Mouse (Mus musculus) gastrocnemius, postnatal 10 days (tissue): ENCODE data around the gene Capzb. TPM values are rescaled to one million over a fixed set of nuclear protein-coding genes. Genes with fewer than 3 reads are reported as not detected.
A peak's percentile ranks its signal among the peaks of the same experiment; 100 is the strongest.

Experiments used
- DNase-seq: peaks from one replicate; pipeline ENCODE4 v3.0.0; 2021; ENCODE audit warnings: mixed read lengths
- microRNA-seq, 2 experiments: library from miRNA; unstranded; fragments of <30 nt; microRNA quantifications; one replicate each; pipeline ENCODE4 v1.2.0; 2021
- total RNA-seq, 2 experiments: library from RNA; stranded (reverse); gene quantifications; 2 replicates each; pipeline ENCODE4 v1.2.3; 2021

The Capzb gene
- total RNA-seq, 2 experiments from 2014 or later: 576 to 632 TPM

DNA sequence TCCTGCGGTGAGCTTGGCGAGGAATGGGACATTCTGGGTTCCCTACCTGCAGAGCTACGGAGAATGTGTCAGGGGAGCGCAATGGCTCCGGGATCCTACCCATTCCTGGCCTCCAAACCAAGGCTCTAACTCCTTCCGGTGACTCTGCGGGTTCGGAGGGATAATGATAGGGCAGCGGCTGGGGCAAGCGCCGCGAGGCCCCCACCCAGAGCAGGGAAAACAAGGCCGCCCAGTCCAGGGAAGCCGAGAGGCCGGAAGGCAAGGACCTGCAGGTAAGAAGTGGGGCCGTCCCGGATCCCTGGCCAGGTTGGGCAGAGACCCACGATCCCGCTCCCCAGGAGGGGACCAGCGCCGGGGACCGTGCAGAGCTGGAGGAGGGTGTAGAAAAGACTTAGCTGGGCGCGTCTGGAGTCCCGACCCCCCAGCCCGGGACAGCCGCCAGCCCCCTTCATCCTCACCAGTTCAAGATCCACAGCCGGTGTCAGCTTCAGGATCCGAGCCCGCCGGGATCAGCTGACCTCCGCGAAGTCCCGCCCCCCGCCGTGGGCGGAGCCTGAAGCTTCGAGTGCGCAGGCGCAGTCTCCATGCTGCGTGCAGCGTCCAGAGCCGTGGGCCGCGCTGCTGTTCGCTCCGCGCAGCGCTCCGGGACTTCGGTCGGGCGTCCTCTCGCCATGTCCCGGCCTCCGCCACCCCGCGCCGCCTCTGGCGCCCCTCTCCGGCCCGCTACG is 117.6 kb downstream of the Capzb start, which contains the start of the genes Pqlc2 and Akr7a5:
Gene Pqlc2 (minus strand): TSS at position 538 of the 728 bp plus-strand sequence.
Gene Akr7a5 (plus strand): TSS at position 574 of the 728 bp plus-strand sequence.
- peak; percentile 99 for DNase-seq

DNA sequence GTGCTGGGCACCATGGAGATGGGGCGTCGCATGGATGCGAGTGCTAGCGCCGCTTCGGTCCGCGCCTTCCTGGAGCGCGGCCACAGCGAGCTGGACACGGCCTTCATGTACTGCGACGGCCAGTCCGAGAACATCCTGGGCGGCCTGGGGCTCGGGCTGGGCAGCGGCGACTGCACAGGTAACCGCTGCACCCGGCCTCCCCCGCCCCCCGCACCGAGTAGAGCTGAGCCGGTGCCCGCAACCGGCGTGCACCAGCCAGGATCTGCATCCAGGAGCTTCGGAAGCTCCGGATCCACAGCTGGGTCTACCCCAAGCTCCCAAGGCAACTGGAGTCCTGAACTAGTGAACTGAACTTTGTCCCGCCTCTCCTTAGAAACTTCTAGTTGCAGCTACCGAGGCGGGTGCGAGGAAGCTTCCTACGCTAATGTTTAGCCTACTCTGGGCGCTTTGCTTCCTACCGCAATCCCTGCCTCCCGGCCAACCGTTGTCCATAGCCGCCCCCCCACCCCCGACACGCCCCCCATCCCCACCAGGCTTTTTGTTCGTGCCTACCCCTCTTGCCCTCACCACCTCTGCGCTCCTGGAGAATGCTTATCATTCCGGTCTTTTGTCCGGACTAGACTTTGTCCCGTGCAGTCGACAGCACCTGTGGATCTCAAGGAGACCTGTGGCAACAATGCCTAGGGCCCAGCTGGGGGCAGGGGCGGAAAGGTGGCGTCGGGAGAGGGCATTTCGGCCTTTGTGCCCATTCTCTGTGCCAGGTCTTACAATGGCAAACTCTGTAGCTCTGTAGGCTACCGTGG is 118.4 kb downstream of the Capzb start:
- DNase-seq: no peak

DNA sequence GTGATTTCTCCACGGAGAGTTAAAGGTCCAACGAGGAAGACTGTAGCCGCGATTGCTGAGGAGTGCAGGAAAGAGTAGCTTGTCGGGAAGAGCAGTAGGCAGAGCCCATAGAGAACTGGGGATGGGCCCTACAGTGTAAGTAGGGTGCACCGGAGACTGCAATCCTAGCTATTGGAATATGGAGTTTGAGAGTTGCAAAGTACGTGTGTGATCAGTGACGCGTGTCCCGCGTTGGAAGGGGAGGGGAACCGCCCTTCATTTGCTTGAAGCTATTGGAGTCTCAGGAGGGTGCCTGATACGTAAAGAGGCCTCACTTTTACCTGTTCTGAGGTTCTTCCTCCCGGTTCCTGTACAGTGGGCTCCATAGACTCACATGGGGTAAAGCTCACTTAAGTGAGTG is 119.0 kb downstream of the Capzb start:
- DNase-seq: no peak

DNA sequence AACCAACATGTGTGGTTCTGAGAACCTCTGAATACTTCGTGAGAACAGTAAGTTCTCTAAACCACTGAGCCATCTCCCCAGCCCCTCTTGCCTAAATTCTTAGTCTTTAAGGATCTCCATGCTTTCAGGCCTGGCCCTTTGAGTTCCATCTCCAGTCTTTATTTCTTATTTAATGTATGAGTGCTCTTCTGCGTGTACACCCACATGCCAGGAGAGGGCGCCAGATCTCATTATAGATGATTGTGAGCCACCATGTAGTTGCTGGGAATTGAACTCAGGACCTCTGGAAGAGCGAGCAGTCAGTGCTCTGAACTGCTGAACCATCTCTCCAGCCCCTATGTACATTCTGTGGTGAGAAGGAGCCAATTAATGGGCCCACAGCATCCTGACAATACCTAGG is 119.9 kb downstream of the Capzb start:
- no peak for DNase-seq

DNA sequence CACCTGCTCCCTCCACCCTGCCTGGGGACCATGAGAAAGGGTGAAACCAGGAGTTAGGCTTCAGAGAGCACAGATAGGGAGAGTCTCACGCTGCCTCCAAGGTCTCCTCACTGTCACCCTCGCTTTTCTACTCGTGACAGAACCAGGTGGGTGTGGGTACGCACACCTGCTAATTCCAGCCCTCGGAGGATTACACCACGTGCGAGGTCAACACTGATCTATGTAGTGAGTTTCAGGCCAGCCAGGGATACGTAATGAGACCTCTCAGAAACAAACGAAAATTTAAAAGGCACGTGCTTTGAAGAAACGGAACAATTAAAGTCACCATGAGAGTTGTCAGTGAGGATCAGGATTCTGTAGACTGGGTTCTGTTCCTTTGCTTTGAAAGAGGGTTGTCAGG is 125.8 kb downstream of the Capzb start:
- no peak for DNase-seq

DNA sequence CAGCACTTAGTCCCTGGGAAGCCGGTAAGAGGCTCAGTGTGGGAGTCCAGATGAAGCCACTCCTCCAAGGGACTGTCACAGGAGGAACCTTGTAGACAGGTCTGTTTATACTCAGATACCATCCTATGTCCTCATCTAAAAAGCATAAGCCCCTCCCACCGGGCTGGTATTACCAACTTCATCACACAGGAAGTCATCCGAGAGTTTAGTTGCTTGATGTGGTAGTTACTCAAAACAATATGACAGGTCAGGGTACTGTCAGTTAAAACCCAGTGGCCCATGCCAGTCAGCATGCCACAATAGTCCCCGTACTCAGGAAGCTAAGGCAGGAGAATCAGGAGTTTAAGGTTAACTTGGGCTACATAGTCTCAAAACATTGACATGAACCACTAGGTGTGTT is 127.0 kb downstream of the Capzb start:
- no peak for DNase-seq

DNA sequence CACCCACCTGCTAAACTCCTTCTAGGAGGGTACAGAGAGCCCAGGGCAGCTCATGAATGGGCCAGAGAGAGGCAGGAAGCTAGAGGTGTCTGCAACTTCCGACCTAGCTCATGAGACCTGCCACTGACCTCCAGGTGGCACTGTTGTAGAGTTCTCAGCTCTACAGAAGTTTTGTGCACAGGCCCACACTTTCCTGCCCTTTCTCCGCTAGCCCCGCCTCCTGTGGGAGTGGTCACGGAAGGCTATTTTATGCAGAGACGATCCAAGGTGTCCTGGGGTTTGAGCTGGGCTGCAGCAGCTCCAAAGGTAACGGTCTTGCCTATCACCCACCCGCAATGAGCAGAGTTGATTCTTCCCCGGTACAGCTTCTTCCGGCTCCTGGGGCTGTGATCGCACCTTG is 137.9 kb downstream of the Capzb start:
- peak; percentile 69 for DNase-seq

DNA sequence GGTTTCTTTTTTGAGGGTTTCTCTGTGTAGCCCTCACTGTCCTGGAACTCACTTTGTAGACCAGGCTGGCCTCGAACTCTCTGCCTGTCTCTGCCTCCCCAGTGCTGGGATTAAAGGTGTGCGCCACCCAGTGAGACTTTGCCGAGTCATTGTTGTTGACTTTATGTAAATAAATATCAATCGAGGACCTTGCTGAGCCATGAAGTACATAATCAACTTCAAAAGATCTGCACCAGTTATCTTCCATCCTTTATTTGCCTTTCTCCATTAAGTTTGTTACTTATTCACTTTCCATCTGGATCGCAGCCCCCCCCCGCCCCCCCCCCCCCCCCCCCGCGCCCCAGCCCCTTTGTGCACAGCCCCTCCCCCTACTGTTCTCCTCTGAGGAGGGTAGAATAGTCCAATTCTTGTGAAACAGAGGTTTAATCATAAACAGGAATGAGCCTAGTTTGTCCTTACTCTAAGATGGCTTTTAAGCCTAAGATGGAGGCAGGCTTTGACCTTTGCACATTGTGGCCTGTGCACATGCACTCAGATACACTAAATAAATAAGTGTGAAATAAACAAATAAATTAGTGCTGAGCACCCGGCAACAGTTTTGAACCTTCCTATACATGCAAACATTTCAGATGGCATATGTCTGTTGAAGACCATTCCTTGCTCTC is 142.1 kb downstream of the Capzb start:
- no peak for DNase-seq

DNA sequence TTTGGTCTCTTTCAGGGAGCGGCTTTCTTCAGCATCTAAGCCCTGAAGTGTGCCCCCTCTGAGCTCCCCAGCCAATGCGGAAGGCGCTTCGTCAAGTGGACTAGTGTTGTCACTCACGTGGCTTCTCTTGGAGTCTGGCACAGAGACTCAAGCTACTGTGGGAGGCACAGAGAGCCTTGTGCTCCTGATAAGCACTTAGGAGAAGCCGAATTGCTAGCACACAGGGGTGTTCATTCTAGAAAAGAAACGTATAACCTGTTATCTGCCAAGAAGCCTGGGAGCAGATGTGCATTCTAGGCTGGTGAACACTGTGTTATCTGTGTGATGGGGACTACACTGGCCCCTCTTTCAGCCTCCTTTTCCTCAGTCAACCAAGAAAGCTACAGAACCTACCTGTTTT is 142.8 kb downstream of the Capzb start:
- DNase-seq: no peak

DNA sequence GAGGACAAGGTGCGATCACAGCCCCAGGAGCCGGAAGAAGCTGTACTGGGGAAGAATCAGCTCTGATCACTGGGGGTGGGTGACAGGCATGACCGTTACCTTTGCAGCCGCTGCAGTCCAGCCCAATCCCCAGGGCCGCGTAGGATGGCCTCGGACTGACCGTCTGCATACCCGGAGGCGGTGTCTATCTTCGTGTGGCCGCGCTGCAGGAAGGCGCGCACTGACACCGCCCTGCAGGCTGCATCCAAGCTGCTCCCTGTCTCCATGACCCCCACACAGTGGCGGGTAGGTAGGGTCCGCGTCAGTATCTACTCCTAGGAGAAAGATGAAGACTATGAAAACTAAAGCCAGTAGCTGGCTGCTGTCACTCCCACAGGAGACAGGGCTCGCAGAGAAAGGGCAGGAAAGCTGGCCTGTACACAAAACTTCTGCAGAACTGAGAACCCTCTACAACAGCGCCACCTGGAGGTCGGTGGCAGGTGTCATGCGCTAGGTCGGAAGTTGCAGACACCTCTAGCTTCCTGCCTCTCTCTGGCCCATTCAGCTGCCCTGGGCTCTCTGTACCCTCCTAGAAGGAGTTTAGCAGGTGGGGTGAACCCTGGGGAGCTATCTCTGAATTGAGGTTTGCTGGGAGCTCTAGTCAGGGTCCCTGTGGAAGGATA is 144.3 kb downstream of the Capzb start:
- peak; percentile 87 for DNase-seq

DNA sequence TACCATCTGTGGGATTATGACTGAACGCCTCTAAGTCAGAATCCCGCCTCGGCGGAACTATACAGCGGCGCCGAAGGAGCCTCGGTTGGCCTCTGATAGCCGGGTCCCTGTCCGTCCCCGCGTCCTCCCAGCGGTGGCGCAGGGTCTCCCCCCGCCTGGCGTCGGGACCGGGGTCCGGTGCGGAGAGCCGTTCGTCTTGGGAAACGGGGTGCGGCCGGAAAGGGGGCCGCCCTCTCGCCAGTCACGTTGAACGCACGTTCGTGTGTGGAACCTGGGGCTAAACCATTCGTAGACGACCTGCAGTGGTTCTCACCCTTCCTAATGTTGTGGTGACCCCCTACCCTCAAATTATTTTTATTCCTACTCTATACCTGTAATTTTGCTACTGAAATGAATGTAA is 145.4 kb downstream of the Capzb start:
- DNase-seq: no peak

DNA sequence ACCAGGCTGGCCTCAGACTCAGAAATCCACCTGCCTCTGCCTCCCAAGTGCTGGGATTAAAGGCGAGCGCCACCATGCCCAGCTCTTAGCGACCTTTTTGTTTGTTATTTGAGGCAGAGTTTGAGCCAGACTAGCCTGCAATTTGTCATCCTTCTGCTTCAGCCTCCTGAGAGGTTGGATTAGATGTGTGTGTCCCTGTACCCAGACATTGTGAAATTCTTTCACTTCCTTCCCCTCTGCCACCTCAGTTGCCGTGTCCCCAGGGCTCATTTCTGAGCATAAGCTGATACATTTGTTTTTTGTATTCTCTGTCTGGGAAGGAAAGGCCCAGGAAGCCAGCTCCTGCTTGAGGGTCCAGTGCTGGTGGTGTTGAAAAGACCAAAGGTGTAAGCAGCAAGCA is 148.1 kb downstream of the Capzb start:
- no peak for DNase-seq

Small RNA genes within 50 kb of the gene (microRNA-seq; reads per million reads assigned to microRNA genes)
- gene Gm24245 (0 reads per million in 2 experiments), gene Gm25732 (0 reads per million in 2 experiments)

Other genes starting within 250 kb of the Capzb start
- gene Rnf186, start 225.8 kb upstream of the Capzb start, total RNA-seq: not detected
- gene Tmco4, start 220.0 kb upstream of the Capzb start, total RNA-seq: 1 to 10 TPM; 3.8 to 4.5 TPM
- not detected for gene Htr6, start 117.3 kb upstream of the Capzb start, total RNA-seq
- 10 to 100 TPM; 51.0 to 51.1 TPM for gene Nbl1, start 99.9 kb upstream of the Capzb start, total RNA-seq
- 100 to 1,000 TPM; 399 to 482 TPM for gene Minos1, start 61.8 kb upstream of the Capzb start, total RNA-seq
- 1 to 10 TPM; 4.9 to 5.6 TPM for gene Pqlc2, start 117.8 kb downstream of the Capzb start, total RNA-seq
- 10 to 100 TPM; 32.7 to 36.9 TPM for gene Akr7a5, start 117.8 kb downstream of the Capzb start, total RNA-seq
- gene Mrto4, start 159.7 kb downstream of the Capzb start, total RNA-seq: 10 to 100 TPM; 44.3 to 44.9 TPM
- 10 to 100 TPM; 30.7 TPM for gene Emc1, start 159.7 kb downstream of the Capzb start, total RNA-seq
- 10 to 100 TPM; 79.7 to 99.0 TPM for gene Ubr4, start 159.7 kb downstream of the Capzb start, total RNA-seq